Comparison of ENCODE assay signal across 28 mouse cellular contexts in the genomic region with DNA sequence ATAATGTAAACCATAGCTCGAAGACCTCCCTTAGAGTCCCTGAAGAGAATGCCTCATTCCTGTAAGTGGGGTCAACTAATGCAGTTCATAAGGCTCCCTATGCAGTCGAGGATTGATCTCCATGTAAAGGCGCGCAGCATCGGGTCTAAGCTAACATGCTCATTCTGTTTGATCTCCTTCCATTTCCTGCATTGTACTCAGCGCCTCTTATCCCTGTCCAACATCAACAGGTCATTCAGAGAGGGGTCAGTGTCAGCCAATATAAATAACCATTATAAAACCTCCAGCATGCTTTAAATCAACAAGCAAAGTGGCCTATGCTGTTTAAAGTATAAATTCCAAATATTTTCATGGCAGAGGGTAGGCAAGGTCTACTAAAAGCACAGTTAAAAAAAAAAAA.
DNase-seq lines count a peak whose midpoint lies in the region; ATAC-seq and TF ChIP-seq lines count a peak whose summit lies in the region.
"Had no signal": no experiment of that assay in that cellular context is flagged by ENCODE, and none has a peak within 500 bp of the region (broad histone marks: within the 10 kb centered on the region; RNA-seq: fewer than 3 reads in every experiment).

No protein-coding gene starts in this region.

- TF ChIP-seq CTCF in lung, postnatal 0 days (IDR thresholded peaks at IDR 0.05), result no peak

- ATAC-seq in kidney, embryonic 14.5 days (ENCODE audit: low FRiP score, low TSS enrichment), result peak; percentile 74
- ATAC-seq in limb, embryonic 13.5 days (ENCODE audit: low FRiP score, low read depth), result peak; percentile 44; the same call in 1 of the 2 replicates
- peak; percentile 15; the same call in 1 of the 2 replicates for ATAC-seq in lung, postnatal 0 days
- ATAC-seq: CD4-positive, CD25-positive, alpha-beta regulatory T cell, adult 4 months; forebrain, embryonic 14.5 days; hindbrain, embryonic 16.5 days; liver, embryonic 12.5 days; liver, postnatal 0 days; midbrain, embryonic 15.5 days had no signal

- no peaks in the 10 kb centered on the region for H3K36me3 ChIP-seq in kidney, embryonic 14.5 days (ENCODE audit: control insufficient read depth, insufficient read depth, low read length)
- H3K36me3 ChIP-seq in limb, embryonic 13.5 days, result no peaks in the 10 kb centered on the region
- H3K36me3 ChIP-seq in limb, embryonic 10.5 days, result no peaks in the 10 kb centered on the region
- no peaks in the 10 kb centered on the region for H3K36me3 ChIP-seq in lung, postnatal 0 days (ENCODE audit: insufficient read depth, low read length)
- H3K36me3 ChIP-seq: heart, embryonic 10.5 days; heart, embryonic 15.5 days; liver, embryonic 12.5 days; midbrain, embryonic 10.5 days; midbrain, embryonic 15.5 days; neural tube, embryonic 15.5 days; stomach, embryonic 15.5 days had no signal

- TF ChIP-seq EP300 in lung, postnatal 0 days (IDR thresholded peaks at IDR 0.05), result no peak

- 31% methylated on average over 6 of the region's 6 CpGs for WGBS in kidney, embryonic 14.5 days
- WGBS in limb, embryonic 13.5 days, result 30% methylated on average over 6 of the region's 6 CpGs
- 46% methylated on average over 6 of the region's 6 CpGs for WGBS in limb, embryonic 10.5 days
- 14% methylated on average over 6 of the region's 6 CpGs for WGBS in lung, postnatal 0 days

- H3K9me3 ChIP-seq in kidney, embryonic 14.5 days (ENCODE audit: control insufficient read depth, low read length), result no peaks in the 10 kb centered on the region
- H3K9me3 ChIP-seq in limb, embryonic 13.5 days, result no peaks in the 10 kb centered on the region
- no peaks in the 10 kb centered on the region for H3K9me3 ChIP-seq in limb, embryonic 10.5 days (replicated peaks)
- no peaks in the 10 kb centered on the region for H3K9me3 ChIP-seq in lung, postnatal 0 days (ENCODE audit: low read length)
- H3K9me3 ChIP-seq: heart, embryonic 10.5 days; heart, embryonic 15.5 days; liver, embryonic 12.5 days; midbrain, embryonic 10.5 days; midbrain, embryonic 15.5 days; neural tube, embryonic 15.5 days; stomach, embryonic 15.5 days had no signal

- H3K9ac ChIP-seq in kidney, embryonic 14.5 days (ENCODE audit: low read depth, low read length), result no peak overlapping the region
- no peak overlapping the region for H3K9ac ChIP-seq in limb, embryonic 13.5 days
- H3K9ac ChIP-seq in lung, postnatal 0 days (replicated peaks; ENCODE audit: low read depth), result no peak overlapping the region
- H3K9ac ChIP-seq: heart, embryonic 15.5 days; liver, embryonic 12.5 days; liver, postnatal 0 days; midbrain, embryonic 15.5 days; neural tube, embryonic 15.5 days; stomach, embryonic 15.5 days had no signal

- H3K4me2 ChIP-seq in kidney, embryonic 14.5 days (replicated peaks; ENCODE audit: low read depth, low read length), result no peak overlapping the region
- H3K4me2 ChIP-seq in limb, embryonic 13.5 days (replicated peaks), result no peak overlapping the region
- no peak overlapping the region for H3K4me2 ChIP-seq in lung, postnatal 0 days (replicated peaks; ENCODE audit: low read depth, low read length)
- H3K4me2 ChIP-seq: heart, embryonic 15.5 days; liver, embryonic 12.5 days; midbrain, embryonic 15.5 days; neural tube, embryonic 15.5 days; stomach, embryonic 15.5 days had no signal

- no peak overlapping the region for H3K27ac ChIP-seq in kidney, embryonic 14.5 days (ENCODE audit: low read depth, low read length)
- no peak overlapping the region for H3K27ac ChIP-seq in limb, embryonic 13.5 days
- H3K27ac ChIP-seq in limb, embryonic 10.5 days, result no peak overlapping the region
- H3K27ac ChIP-seq in lung, postnatal 0 days (ENCODE audit: low read length), result no peak overlapping the region
- H3K27ac ChIP-seq: heart, embryonic 10.5 days; heart, embryonic 15.5 days; liver, embryonic 12.5 days; midbrain, embryonic 10.5 days; midbrain, embryonic 15.5 days; neural tube, embryonic 15.5 days; stomach, embryonic 15.5 days had no signal

- no peaks in the 10 kb centered on the region for H3K27me3 ChIP-seq in kidney, embryonic 14.5 days (ENCODE audit: control insufficient read depth, insufficient read depth, low read length)
- no peaks in the 10 kb centered on the region for H3K27me3 ChIP-seq in limb, embryonic 13.5 days
- no peaks in the 10 kb centered on the region for H3K27me3 ChIP-seq in limb, embryonic 10.5 days (ENCODE audit: low read depth, poor library complexity, severe bottlenecking)
- no peaks in the 10 kb centered on the region for H3K27me3 ChIP-seq in lung, postnatal 0 days (replicated peaks; ENCODE audit: insufficient read depth, low read length)
- H3K27me3 ChIP-seq: heart, embryonic 15.5 days; liver, embryonic 12.5 days; midbrain, embryonic 15.5 days; neural tube, embryonic 15.5 days; stomach, embryonic 15.5 days had no signal

- H3K4me3 ChIP-seq in kidney, embryonic 14.5 days (ENCODE audit: low read length), result no peak overlapping the region
- H3K4me3 ChIP-seq in limb, embryonic 13.5 days, result no peak overlapping the region
- H3K4me3 ChIP-seq in limb, embryonic 10.5 days, result no peak overlapping the region
- no peak overlapping the region for H3K4me3 ChIP-seq in lung, postnatal 0 days (ENCODE audit: low read depth, low read length)
- H3K4me3 ChIP-seq: heart, embryonic 10.5 days; heart, embryonic 15.5 days; liver, embryonic 12.5 days; midbrain, embryonic 10.5 days; midbrain, embryonic 15.5 days; neural tube, embryonic 15.5 days; stomach, embryonic 15.5 days had no signal

- 0 out of 2 replicates have a peak, but pooled peaks cover 20% of the 10 kb centered on the region for H3K4me1 ChIP-seq in kidney, embryonic 14.5 days (ENCODE audit: control insufficient read depth, insufficient read depth, low read length)
- peaks cover 35% of the 10 kb centered on the region for H3K4me1 ChIP-seq in limb, embryonic 13.5 days
- H3K4me1 ChIP-seq in limb, embryonic 10.5 days, result peaks cover 20% of the 10 kb centered on the region
- peaks cover 11% of the 10 kb centered on the region for H3K4me1 ChIP-seq in lung, postnatal 0 days (ENCODE audit: insufficient read depth, low read depth, low read length)
- H3K4me1 ChIP-seq: liver, embryonic 12.5 days had no signal

- no peak for DNase-seq in kidney, adult 18-20 months
- DNase-seq in limb, embryonic 10.5 days (ENCODE audit: low spot score), result no peak
- DNase-seq in lung, postnatal 0 days (ENCODE audit: low spot score), result no peak
- DNase-seq in lung, postnatal 36 days, result no peak
- DNase-seq in adrenal gland, adult 18-20 months (ENCODE audit: low spot score in 2 of 2), result no peak
- DNase-seq: adrenal gland, postnatal 25 days; cerebellum, adult 18-20 months; cerebellum, postnatal 10 days; gastrocnemius, postnatal 25 days; heart, adult 11 months; layer of hippocampus, postnatal 36 days; left cerebral cortex, postnatal 4 days; liver, postnatal 0 days; retina, postnatal 1 day; right cerebral cortex, postnatal 14 days; thymus, postnatal 14 days had no signal

Comparison
In these comparisons a context has a peak if more than half of its experiments do, and no peak if none do; other contexts are left out.
1. ATAC-seq: peak in every context shown above with its lines; median percentile 74 in kidney, embryonic 14.5 days; 44 in limb, embryonic 13.5 days; 15 in lung, postnatal 0 days.